Mouse (Mus musculus): ENCODE results near the gene Ttc38. TPM values are rescaled to one million over a fixed set of nuclear protein-coding genes. Genes with fewer than 3 reads are reported as not detected.

Gene Ttc38
- 2.2 and 3.1 TPM in 2 replicates for polyA plus RNA-seq (2016; fragmentation: Nextera tagmentation; extraction: Ambion mirVana)

GRCm38 (mm10) chr15:85831954-85832590 lies at the start of gene Ttc38:
Ttc38 (plus strand) TSS chr15:85832306.
- H3K4me3 ChIP-seq, result peak within 1 kb of the TSS; percentile 66
- H3K27me3 ChIP-seq (replicated peaks; ENCODE audit: low read depth, poor library complexity, severe bottlenecking), result no peaks in the 10 kb centered on the region
- DNase-seq (ENCODE audit: low spot score), result peak; percentile 86
- no peaks in the 10 kb centered on the region for H3K36me3 ChIP-seq (replicated peaks)
- H3K27ac ChIP-seq (replicated peaks), result peak within 1 kb of the TSS; percentile 83
- peaks cover 20% of the 10 kb centered on the region for H3K4me1 ChIP-seq
- no peaks in the 10 kb centered on the region for H3K9me3 ChIP-seq
- WGBS, result 2% methylated on average over 27 of the region's 27 CpGs

- no peaks in the 10 kb centered on the region for H3K9me3 ChIP-seq
- no peaks in the 10 kb centered on the region for H3K4me1 ChIP-seq
- DNase-seq (ENCODE audit: low spot score), result no peak
- H3K4me3 ChIP-seq, result no peak overlapping the region
- H3K27ac ChIP-seq (replicated peaks), result no peak overlapping the region
- WGBS, result 91% methylated on average over 4 of the region's 4 CpGs
- no peaks in the 10 kb centered on the region for H3K27me3 ChIP-seq (replicated peaks; ENCODE audit: low read depth, poor library complexity, severe bottlenecking)
- no peaks in the 10 kb centered on the region for H3K36me3 ChIP-seq (replicated peaks)
These were observed 49.0 kb upstream of the Ttc38 start for GRCm38 (mm10) chr15:85783146-85783545.

- Histone ChIP-seq H3K36me3 (replicated peaks) (no peaks in the 10 kb centered on the region), H3K9me3 (no peaks in the 10 kb centered on the region), H3K4me3 (no peak overlapping the region), H3K27me3 (replicated peaks; ENCODE audit: low read depth, poor library complexity, severe bottlenecking) (no peaks in the 10 kb centered on the region), H3K27ac (replicated peaks) (no peak overlapping the region), H3K4me1 (no peaks in the 10 kb centered on the region)
- DNase-seq (ENCODE audit: low spot score), result no peak
- 92% methylated on average over 3 of the region's 3 CpGs for WGBS
These were observed 47.8 kb upstream of the Ttc38 start for GRCm38 (mm10) chr15:85784341-85784740.

- WGBS, result 85% methylated on average over 5 of the region's 5 CpGs
- Histone ChIP-seq H3K36me3 (replicated peaks) (no peaks in the 10 kb centered on the region), H3K9me3 (no peaks in the 10 kb centered on the region), H3K4me1 (no peaks in the 10 kb centered on the region), H3K27ac (replicated peaks) (no peak overlapping the region), H3K27me3 (replicated peaks; ENCODE audit: low read depth, poor library complexity, severe bottlenecking) (no peaks in the 10 kb centered on the region), H3K4me3 (no peak overlapping the region)
- DNase-seq (ENCODE audit: low spot score), result no peak
These were observed 45.4 kb upstream of the Ttc38 start for GRCm38 (mm10) chr15:85786711-85787110.

GRCm38 (mm10) chr15:85787482-85787881 lies 44.6 kb upstream of the Ttc38 start:
- H3K4me1 ChIP-seq, result no peaks in the 10 kb centered on the region
- DNase-seq (ENCODE audit: low spot score), result no peak
- WGBS, result 90% methylated on average over 6 of the region's 6 CpGs
- no peaks in the 10 kb centered on the region for H3K27me3 ChIP-seq (replicated peaks; ENCODE audit: low read depth, poor library complexity, severe bottlenecking)
- H3K9me3 ChIP-seq, result no peaks in the 10 kb centered on the region
- no peak overlapping the region for H3K27ac ChIP-seq (replicated peaks)
- H3K4me3 ChIP-seq, result no peak overlapping the region
- no peaks in the 10 kb centered on the region for H3K36me3 ChIP-seq (replicated peaks)

GRCm38 (mm10) chr15:85788051-85788450 lies 44.1 kb upstream of the Ttc38 start:
- WGBS, result 89% methylated on average over 4 of the region's 4 CpGs
- Histone ChIP-seq H3K27me3 (replicated peaks; ENCODE audit: low read depth, poor library complexity, severe bottlenecking) (no peaks in the 10 kb centered on the region), H3K9me3 (no peaks in the 10 kb centered on the region), H3K36me3 (replicated peaks) (no peaks in the 10 kb centered on the region), H3K27ac (replicated peaks) (no peak overlapping the region), H3K4me1 (no peaks in the 10 kb centered on the region), H3K4me3 (no peak overlapping the region)
- no peak for DNase-seq (ENCODE audit: low spot score)

- no peaks in the 10 kb centered on the region for H3K27me3 ChIP-seq (replicated peaks; ENCODE audit: low read depth, poor library complexity, severe bottlenecking)
- 78% methylated on average over 16 of the region's 16 CpGs for WGBS
- no peak overlapping the region for H3K27ac ChIP-seq (replicated peaks)
- H3K4me3 ChIP-seq, result no peak overlapping the region
- H3K36me3 ChIP-seq (replicated peaks), result no peaks in the 10 kb centered on the region
- no peaks in the 10 kb centered on the region for H3K4me1 ChIP-seq
- H3K9me3 ChIP-seq, result no peaks in the 10 kb centered on the region
- DNase-seq (ENCODE audit: low spot score), result no peak
These were observed 43.5 kb upstream of the Ttc38 start for GRCm38 (mm10) chr15:85788633-85789032.

GRCm38 (mm10) chr15:85791449-85791848 lies 40.7 kb upstream of the Ttc38 start:
- no peak for DNase-seq (ENCODE audit: low spot score)
- Histone ChIP-seq H3K9me3 (no peaks in the 10 kb centered on the region), H3K27ac (replicated peaks) (no peak overlapping the region), H3K36me3 (replicated peaks) (no peaks in the 10 kb centered on the region), H3K4me3 (no peak overlapping the region), H3K4me1 (no peaks in the 10 kb centered on the region), H3K27me3 (replicated peaks; ENCODE audit: low read depth, poor library complexity, severe bottlenecking) (no peaks in the 10 kb centered on the region)
- WGBS, result 89% methylated on average over 4 of the region's 4 CpGs

GRCm38 (mm10) chr15:85792819-85793218 lies 39.3 kb upstream of the Ttc38 start:
- Histone ChIP-seq H3K9me3 (no peaks in the 10 kb centered on the region), H3K36me3 (replicated peaks) (no peaks in the 10 kb centered on the region), H3K4me3 (no peak overlapping the region), H3K27me3 (replicated peaks; ENCODE audit: low read depth, poor library complexity, severe bottlenecking) (no peaks in the 10 kb centered on the region), H3K27ac (replicated peaks) (no peak overlapping the region), H3K4me1 (no peaks in the 10 kb centered on the region)
- no peak for DNase-seq (ENCODE audit: low spot score)
- 81% methylated on average over 1 of the region's 1 CpGs for WGBS

GRCm38 (mm10) chr15:85795516-85795915 lies 36.6 kb upstream of the Ttc38 start:
- no peaks in the 10 kb centered on the region for H3K4me1 ChIP-seq
- H3K9me3 ChIP-seq, result no peaks in the 10 kb centered on the region
- no peak overlapping the region for H3K4me3 ChIP-seq
- DNase-seq (ENCODE audit: low spot score), result no peak
- H3K36me3 ChIP-seq (replicated peaks), result no peaks in the 10 kb centered on the region
- no peaks in the 10 kb centered on the region for H3K27me3 ChIP-seq (replicated peaks; ENCODE audit: low read depth, poor library complexity, severe bottlenecking)
- no peak overlapping the region for H3K27ac ChIP-seq (replicated peaks)
- WGBS, result 79% methylated on average over 6 of the region's 6 CpGs

GRCm38 (mm10) chr15:85798676-85799075 lies 33.4 kb upstream of the Ttc38 start:
- no peak overlapping the region for H3K27ac ChIP-seq (replicated peaks)
- no peak for DNase-seq (ENCODE audit: low spot score)
- H3K36me3 ChIP-seq (replicated peaks), result no peaks in the 10 kb centered on the region
- no peaks in the 10 kb centered on the region for H3K27me3 ChIP-seq (replicated peaks; ENCODE audit: low read depth, poor library complexity, severe bottlenecking)
- 95% methylated on average over 8 of the region's 8 CpGs for WGBS
- no peaks in the 10 kb centered on the region for H3K9me3 ChIP-seq
- H3K4me3 ChIP-seq, result no peak overlapping the region
- no peaks in the 10 kb centered on the region for H3K4me1 ChIP-seq

- H3K27me3 ChIP-seq (replicated peaks; ENCODE audit: low read depth, poor library complexity, severe bottlenecking), result no peaks in the 10 kb centered on the region
- WGBS, result 85% methylated on average over 2 of the region's 2 CpGs
- no peaks in the 10 kb centered on the region for H3K9me3 ChIP-seq
- DNase-seq (ENCODE audit: low spot score), result no peak
- no peaks in the 10 kb centered on the region for H3K36me3 ChIP-seq (replicated peaks)
- H3K4me3 ChIP-seq, result no peak overlapping the region
- H3K4me1 ChIP-seq, result no peaks in the 10 kb centered on the region
- no peak overlapping the region for H3K27ac ChIP-seq (replicated peaks)
These were observed 29.2 kb upstream of the Ttc38 start for GRCm38 (mm10) chr15:85802931-85803330.

GRCm38 (mm10) chr15:85806886-85807285 lies 25.2 kb upstream of the Ttc38 start:
- Histone ChIP-seq H3K36me3 (replicated peaks) (no peaks in the 10 kb centered on the region), H3K4me3 (no peak overlapping the region), H3K27me3 (replicated peaks; ENCODE audit: low read depth, poor library complexity, severe bottlenecking) (no peaks in the 10 kb centered on the region), H3K27ac (replicated peaks) (no peak overlapping the region), H3K9me3 (no peaks in the 10 kb centered on the region), H3K4me1 (peaks cover 11% of the 10 kb centered on the region)
- no peak for DNase-seq (ENCODE audit: low spot score)
- 85% methylated on average over 4 of the region's 4 CpGs for WGBS

All from embryonic facial prominence, embryonic 10.5 days (tissue).